Mouse (Mus musculus): ENCODE data around the gene Rnase2b. TPM values are rescaled to one million over a fixed set of nuclear protein-coding genes. Genes with fewer than 3 reads are reported as not detected.

Gene Rnase2b
- polyA plus RNA-seq, 1 experiment from 2014 or later, result not detected

- Histone ChIP-seq H3K9me3 (no peaks in the 10 kb centered on the region), H3K4me2 (replicated peaks) (no peak within 1 kb of the TSS), H3K4me3 (replicated peaks) (no peak within 1 kb of the TSS), H3K36me3 (no peaks in the 10 kb centered on the region), H3K4me1 (replicated peaks) (no peaks in the 10 kb centered on the region), H3K27me3 (replicated peaks) (no peaks in the 10 kb centered on the region), H3K27ac (no peak within 1 kb of the TSS), H3K9ac (no peak within 1 kb of the TSS)
- no peak for ATAC-seq
- 83% methylated on average over 2 of the region's 2 CpGs for WGBS
These were observed 41.1 kb downstream of the Rnase2b start, which contains the start of gene Ear14 for GRCm38 (mm10) chr14:51203115-51203514. Gene Ear14, plus strand, starts transcription at chr14:51203391.

Other genes with a start within 250 kb of the Rnase2b start
- 134 and 136 TPM in 2 replicates for gene Osgep, start 237.4 kb upstream of the Rnase2b start, polyA plus RNA-seq (2015; fragmentation: Nextera tagmentation; extraction: Ambion mirVana)
- gene Apex1, start 237.3 kb upstream of the Rnase2b start, polyA plus RNA-seq (2015; fragmentation: Nextera tagmentation; extraction: Ambion mirVana), result 236 and 265 TPM in 2 replicates
- 65.5 and 67.5 TPM in 2 replicates for gene Pip4p1, start 231.4 kb upstream of the Rnase2b start, polyA plus RNA-seq (2015; fragmentation: Nextera tagmentation; extraction: Ambion mirVana)
- 96.6 and 99.1 TPM in 2 replicates for gene Pnp, start 231.2 kb upstream of the Rnase2b start, polyA plus RNA-seq (2015; fragmentation: Nextera tagmentation; extraction: Ambion mirVana)
- gene Gm49342, start 217.7 kb upstream of the Rnase2b start, polyA plus RNA-seq (2015; fragmentation: Nextera tagmentation; extraction: Ambion mirVana), result not detected in 2 replicates
- gene Pnp2, start 206.3 kb upstream of the Rnase2b start, polyA plus RNA-seq (2015; fragmentation: Nextera tagmentation; extraction: Ambion mirVana), result 2.6 and 3.0 TPM in 2 replicates
- 0.33 and 0.43 TPM in 2 replicates for gene Rnase10, start 154.5 kb upstream of the Rnase2b start, polyA plus RNA-seq (2015; fragmentation: Nextera tagmentation; extraction: Ambion mirVana)
- not detected in 2 replicates for gene Rnase9, start 120.4 kb upstream of the Rnase2b start, polyA plus RNA-seq (2015; fragmentation: Nextera tagmentation; extraction: Ambion mirVana)
- gene Rnase11, start 112.1 kb upstream of the Rnase2b start, polyA plus RNA-seq (2015; fragmentation: Nextera tagmentation; extraction: Ambion mirVana), result not detected in 2 replicates
- 0.48 and 0.68 TPM in 2 replicates for gene Rnase12, start 104.6 kb upstream of the Rnase2b start, polyA plus RNA-seq (2015; fragmentation: Nextera tagmentation; extraction: Ambion mirVana)
- not detected in 2 replicates for gene Olfr750, start 87.8 kb upstream of the Rnase2b start, polyA plus RNA-seq (2015; fragmentation: Nextera tagmentation; extraction: Ambion mirVana)
- gene Rnase4, start 71.2 kb upstream of the Rnase2b start, polyA plus RNA-seq (2015; fragmentation: Nextera tagmentation; extraction: Ambion mirVana), result 209 and 240 TPM in 2 replicates
- gene Ang, start 71.1 kb upstream of the Rnase2b start, polyA plus RNA-seq (2015; fragmentation: Nextera tagmentation; extraction: Ambion mirVana), result 51.6 and 73.0 TPM in 2 replicates
- gene Eddm3b, start 47.8 kb upstream of the Rnase2b start, polyA plus RNA-seq (2015; fragmentation: Nextera tagmentation; extraction: Ambion mirVana), result not detected in 2 replicates
- gene Rnase6, start 38.4 kb upstream of the Rnase2b start, polyA plus RNA-seq (2015; fragmentation: Nextera tagmentation; extraction: Ambion mirVana), result 1.3 and 2.0 TPM in 2 replicates
- gene Rnase1, start 15.5 kb upstream of the Rnase2b start, polyA plus RNA-seq (2015; fragmentation: Nextera tagmentation; extraction: Ambion mirVana), result 27.9 and 88.1 TPM in 2 replicates
- not detected in 2 replicates for gene Ang2, start 36.9 kb downstream of the Rnase2b start, polyA plus RNA-seq (2015; fragmentation: Nextera tagmentation; extraction: Ambion mirVana)
- gene Ear14, start 41.1 kb downstream of the Rnase2b start, polyA plus RNA-seq (2015; fragmentation: Nextera tagmentation; extraction: Ambion mirVana), result not detected in 2 replicates
- not detected in 2 replicates for gene Rnase2a, start 93.9 kb downstream of the Rnase2b start, polyA plus RNA-seq (2015; fragmentation: Nextera tagmentation; extraction: Ambion mirVana)
- not detected in 2 replicates for gene Gm7247, start 199.5 kb downstream of the Rnase2b start, polyA plus RNA-seq (2015; fragmentation: Nextera tagmentation; extraction: Ambion mirVana)
- gene Vmn2r88, start 248.6 kb downstream of the Rnase2b start, polyA plus RNA-seq (2015; fragmentation: Nextera tagmentation; extraction: Ambion mirVana), result not detected in 2 replicates

Measured in intestine, embryonic 15.5 days (tissue).